Mouse (Mus musculus): ENCODE measurements around the gene Nmur2.

Nmur2 gene

DNA sequence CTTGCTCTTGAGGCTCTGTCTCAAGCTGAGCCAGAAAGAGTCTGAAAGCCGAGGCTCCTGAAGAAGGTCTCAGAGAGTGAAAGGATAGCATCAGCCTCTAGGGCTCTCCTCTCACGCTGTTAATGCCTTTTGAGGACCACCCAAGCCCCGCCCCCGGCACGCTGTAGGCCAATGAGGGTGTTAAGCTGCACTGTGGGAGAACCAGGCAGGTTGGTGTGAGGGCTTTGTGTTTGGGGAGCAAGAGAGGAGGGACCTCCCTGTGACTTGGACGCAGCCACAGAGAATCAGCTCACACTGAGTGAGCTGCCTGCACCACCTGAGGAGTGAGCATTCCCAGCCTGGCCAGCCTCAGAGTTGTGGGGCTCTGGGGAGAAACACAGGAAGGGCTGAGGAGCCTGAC, at the start of gene Nmur2:
Gene Nmur2 (minus strand): TSS at position 94 of the 400 bp plus-strand sequence.
- DNase-seq (ENCODE audit: low spot score in 2 of 2): no peak

DNA sequence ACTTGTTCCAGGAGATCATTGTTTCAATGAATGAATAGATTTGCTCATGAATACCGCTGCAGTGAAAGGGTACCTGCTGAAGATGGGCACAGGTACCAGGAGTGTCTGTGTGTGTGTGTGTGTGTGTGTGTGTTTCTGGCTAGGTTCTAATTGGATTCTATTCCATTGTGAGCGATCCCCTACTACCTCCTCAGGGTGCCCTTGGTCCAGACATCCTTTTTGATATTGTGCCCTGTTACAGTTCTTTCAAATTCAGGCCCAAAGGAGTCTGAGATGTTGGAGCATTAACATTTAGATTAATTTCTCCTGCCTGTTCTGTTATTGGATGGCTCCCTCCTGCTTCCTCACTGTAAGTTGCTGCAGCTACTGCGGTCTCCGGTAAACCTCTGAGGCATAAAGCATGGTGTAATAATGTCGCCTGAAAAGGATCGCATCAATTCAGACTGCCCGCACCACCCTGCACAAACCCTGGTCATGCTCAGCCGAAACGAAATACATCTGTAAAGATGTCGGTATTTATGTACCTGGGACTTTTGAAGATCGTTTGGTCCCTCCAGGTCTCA, 48.4 kb upstream of the Nmur2 start:
- no peak for DNase-seq (ENCODE audit: low spot score in 2 of 2)

DNA sequence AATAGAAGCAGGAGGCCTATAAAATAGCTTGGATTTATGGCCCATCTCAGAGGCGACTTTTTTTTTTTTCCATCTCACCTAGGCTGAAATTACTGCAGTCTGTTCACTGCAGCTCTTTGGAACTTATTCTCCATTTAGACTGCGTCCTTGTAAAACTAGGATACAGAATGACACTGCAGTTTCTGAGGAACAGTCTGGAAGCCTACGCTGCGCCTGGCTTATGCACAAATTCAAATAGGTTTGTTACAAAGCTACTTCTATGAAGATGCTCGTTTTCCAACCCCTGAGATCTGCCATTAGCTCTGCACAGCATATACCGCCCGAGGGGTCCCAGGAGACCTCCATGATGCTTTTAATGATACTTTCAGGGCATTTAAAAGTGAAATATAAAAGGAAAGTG, 31.3 kb upstream of the Nmur2 start:
- peak; percentile 13 to 22 for DNase-seq (ENCODE audit: low spot score in 2 of 2)

DNA sequence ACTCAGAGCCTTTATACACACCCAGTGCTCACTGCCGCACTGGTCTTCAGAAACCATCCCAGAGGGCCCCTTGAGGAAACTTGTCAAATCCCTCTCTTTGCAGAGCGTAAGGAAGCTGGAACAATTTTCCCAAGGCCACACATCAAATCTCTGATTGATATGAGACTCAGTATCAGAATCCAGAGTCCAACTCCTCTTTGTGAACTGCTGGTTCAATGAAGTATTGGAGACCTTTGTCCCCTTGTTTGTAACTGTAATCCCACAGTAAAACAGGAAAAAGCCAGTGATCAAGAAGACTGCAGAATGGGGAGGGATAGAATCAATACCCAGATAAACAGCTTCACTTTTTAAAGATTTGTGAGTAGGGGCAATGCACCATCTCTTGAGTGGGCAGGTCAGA, 28.8 kb upstream of the Nmur2 start:
- DNase-seq (ENCODE audit: low spot score in 2 of 2): no peak

DNA sequence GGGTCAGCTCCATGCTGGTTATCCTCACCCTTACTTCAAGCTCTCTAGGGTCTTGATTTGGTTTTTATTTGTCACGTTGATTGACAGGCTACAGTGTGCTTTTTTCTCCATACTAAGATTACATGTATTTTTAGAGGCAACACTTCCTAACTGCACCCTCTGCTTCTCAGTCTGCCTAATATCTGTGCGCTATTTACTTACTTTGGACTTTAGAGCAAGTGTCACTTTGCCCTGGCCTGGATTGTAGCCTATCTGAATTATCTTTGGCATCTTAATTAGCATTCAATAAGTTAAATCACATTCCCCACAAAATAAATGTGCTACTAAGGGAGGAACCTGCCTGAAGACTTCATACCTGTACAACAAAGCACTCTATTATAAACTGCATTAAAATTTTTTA, 24.3 kb upstream of the Nmur2 start:
- no peak for DNase-seq (ENCODE audit: low spot score in 2 of 2)

DNA sequence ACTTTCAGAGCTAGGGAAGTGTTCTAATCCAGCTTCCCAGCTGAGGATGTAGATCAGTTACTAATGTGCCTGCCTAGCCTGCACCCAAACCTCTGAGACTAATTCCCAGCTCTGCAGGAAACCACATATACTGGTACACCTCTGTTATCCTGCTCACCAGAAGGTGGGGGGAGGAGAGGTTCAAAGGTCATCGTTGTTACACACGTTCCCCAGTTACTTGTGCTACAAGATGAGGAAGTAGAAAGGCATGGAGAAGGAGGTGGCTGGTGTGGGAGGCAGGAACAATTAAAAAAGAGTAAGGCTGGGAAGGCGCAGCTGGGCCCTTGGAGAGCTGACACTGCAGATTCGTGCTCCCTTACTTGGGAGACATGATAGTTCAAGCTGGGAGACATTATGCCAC, 23.8 kb upstream of the Nmur2 start:
- no peak for DNase-seq (ENCODE audit: low spot score in 2 of 2)

DNA sequence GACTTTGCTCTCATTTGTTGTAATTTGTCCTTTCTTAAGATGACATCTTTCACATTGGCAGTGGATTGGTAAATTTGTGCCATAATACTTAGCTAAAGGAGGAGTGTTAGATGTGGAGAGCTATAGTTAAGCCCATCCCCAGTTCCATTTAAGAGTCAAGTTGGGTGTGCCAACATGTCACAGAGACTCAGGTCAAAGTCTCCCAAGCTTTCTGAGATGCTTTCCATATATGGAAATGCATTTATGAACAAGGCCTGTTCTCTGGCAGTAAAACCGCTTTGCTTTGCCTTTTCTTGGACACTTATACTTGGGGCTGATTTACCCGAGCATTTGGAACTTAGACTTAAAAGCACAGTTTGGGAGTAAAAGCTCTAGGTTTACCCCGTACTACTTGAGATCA, 18.4 kb upstream of the Nmur2 start:
- no peak for DNase-seq (ENCODE audit: low spot score in 2 of 2)

DNA sequence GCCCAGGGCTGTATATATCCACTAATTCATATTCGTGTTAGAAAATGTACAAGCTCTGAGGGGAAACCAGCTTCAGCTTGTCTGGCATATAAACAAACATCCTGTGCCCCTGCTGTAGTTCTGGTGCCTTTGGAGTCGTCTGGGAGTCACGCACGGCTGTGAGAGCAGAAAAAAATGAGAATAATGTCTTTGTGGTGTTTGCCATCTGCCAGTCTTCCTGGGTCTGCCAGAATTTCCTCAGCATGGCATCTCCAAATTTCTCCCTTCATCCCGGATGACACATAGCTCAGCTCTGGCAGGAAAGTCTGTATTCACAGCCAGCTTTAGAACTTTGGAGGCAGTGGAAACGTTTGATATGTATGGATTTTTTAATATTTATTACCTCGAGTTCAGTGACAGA, 13.6 kb upstream of the Nmur2 start:
- DNase-seq (ENCODE audit: low spot score in 2 of 2): no peak

DNA sequence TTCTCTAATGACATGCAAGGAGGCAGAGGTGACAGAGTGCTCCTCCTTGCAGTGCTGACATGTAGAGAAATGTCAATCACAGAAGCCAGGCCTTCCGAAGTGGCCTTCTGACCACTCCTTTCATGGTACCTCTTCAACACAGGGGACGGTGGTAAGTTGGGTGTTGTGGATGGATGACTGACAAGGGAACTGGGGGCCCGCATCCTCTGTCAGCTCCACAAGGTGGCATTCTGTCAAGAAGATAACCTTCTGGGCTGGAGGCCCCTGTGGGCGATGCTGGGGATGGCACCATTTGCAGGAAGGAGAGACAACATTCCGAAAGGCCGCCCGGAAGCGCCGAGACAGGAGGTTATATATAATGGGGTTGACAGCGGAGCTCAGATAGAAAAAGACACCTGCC, 14.0 kb downstream of the Nmur2 start:
- no peak for DNase-seq (ENCODE audit: low spot score in 2 of 2)

DNA sequence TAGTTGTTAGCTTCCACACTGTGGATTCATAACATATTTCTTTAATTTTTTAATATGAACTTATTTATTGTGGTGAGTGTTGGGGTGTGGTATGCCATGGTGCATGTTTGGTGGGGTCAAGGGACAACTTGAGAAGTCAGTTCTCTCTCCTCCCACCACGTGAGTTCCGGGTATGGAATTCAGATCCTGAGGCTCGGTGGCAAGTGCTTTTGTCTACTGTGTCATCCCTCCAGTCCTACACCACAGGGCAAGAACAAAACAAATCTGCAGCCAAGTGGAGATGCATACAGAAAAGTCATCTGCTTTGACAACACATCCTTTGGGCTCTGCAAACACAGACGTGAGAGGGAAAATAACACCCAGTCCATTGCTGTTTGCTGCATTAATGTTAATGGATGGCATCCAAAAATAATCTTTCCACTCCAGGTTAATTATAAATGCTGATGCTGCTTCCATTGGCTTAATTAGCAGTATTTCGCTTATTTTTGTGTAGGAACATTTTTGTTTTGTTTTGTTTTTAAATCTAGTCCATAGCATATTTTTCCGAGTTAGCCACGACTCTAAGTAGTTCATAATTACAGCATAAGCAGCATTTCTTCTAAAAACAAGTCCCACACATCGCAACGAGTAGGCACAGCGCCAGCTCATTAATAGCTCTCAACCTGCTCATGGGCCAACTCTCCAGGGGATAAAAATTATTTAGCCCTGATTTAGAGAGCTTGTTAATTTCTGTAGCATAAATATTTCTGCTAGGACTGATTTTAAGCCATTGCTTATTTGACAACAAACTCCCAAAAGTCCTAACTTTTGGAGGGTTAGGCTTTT, 14.9 kb downstream of the Nmur2 start:
- no peak for DNase-seq (ENCODE audit: low spot score in 2 of 2)

DNA sequence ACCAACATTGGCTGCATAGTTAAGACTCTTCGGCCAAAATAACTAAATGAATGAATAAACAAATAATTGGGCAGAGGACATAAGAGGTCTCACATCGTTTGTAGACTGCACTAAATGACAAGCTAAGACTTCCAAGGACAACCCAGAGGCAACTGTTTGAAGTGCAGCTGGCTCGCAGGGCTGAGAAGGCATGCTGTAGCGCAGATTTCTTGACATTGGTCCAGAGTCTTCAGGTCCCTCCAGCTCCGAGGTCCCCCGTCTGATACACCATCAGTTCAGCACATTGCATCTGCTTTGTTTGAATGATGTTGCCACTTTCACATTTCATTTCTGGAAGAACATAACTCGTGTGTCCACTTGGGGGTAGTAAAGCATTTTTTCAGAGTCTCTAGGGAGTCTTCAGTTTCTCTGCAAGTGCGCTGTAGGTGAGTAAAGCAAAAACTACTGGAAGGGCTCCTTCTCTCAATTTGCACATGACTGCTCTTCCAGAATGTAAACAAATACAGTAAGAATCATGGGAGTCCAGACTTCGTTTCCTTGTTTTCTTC, 27.2 kb downstream of the Nmur2 start:
- no peak for DNase-seq (ENCODE audit: low spot score in 2 of 2)

DNA sequence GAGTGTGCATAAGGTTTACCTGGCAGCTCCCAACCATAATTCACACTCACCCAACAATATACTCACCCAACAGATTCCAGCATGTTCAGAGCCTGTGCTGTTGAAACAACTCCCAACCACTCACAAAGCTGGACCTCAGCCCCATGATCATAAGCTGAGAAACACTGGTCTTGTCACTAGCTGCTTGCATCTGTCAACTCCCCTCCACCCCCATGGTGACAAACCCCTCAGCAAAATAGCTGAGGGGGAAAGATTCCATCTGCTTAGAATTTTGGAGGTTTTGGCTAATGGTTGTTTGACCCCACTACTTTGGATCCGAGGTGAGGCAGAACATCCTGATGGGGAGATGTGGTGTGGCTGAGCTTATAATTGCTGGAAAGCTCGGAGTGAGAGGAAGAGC, 28.4 kb downstream of the Nmur2 start:
- no peak for DNase-seq (ENCODE audit: low spot score in 2 of 2)

DNA sequence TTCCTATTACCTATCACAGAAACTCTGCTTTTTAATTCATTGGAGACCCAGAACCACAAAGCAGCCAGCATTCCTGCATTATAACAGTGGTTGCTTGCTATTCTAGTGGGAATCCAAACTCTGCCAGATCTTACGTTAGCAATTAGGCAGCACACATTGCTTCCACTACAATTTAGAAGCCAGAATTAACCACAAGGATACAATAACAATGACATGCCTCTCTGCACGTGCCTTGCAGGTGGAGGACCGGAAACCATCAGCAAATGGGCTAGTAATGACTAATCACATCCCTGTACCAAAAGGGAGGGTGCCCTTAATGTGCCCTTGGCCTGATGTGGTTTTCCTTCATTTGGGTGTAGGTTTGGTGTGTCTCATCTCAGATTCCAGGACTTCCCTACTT, 32.5 kb downstream of the Nmur2 start:
- DNase-seq (ENCODE audit: low spot score in 2 of 2): no peak

DNA sequence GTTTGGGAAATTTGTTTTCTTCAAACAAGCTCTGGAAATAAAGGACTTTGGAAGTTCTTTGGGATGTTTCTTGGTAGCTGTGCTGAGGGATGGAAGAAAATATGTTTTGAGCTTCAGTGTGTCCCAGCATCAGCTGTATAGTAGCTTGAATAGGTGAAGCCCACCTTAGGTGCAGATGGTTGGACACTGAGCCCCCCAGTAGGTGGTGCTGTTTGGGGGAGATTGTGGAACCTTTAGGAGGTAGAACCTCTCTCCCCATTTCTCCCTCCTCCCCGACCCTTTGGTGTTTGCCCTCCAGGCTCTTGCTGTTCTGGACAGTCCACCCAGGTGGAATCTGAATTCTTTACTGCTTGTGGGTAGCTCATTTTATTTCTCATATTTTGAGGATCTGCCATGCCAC, 48.0 kb downstream of the Nmur2 start:
- DNase-seq (ENCODE audit: low spot score in 2 of 2): no peak

DNA sequence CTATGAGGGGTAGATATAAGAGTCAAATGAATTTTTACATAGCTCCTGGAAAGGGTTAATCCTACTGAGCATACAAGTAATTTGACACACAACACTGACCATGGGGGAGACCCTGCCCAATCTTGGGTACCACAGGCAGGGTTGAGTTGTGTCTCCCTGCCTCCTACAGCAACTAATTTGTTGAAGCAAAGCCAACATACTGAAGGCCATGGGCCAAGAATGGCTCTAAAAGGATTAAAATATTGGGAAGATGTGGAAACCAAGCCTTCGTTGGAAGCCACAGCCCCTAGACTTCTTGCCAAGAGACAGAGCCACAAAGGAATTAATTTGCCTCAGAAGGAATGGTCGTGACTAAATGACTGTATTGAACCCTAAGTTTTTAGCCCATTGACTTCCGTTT, 48.7 kb downstream of the Nmur2 start:
- DNase-seq (ENCODE audit: low spot score in 2 of 2): no peak

DNA sequence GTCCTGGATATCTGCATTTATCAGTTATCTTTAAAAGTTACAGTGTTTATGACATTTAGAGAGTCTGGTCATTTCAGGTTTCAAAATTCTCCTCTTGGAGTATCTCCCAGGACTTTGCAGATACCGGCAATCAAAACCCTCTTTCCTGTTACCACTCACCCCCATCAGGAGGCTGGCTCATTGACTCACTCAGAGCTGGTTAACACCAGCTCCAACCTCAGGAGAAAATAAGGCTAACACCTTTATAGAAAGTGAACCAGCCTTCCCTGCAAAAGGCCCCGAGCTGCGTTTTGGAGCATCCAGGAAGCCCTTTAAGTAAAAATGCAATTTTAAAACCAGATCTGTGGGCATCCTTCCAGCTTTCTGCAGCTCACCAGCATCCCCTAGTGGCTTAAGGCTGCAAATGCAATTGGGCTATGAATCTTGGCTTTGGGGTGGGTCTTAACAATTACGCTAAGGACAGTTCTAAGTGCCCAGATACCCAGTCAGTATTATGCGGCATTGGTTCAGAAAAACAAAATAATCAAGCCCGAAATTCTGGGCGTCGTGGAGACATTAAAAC, 49.2 kb downstream of the Nmur2 start:
- DNase-seq (ENCODE audit: low spot score in 2 of 2): peak in 1 of 2 experiments; percentile 45

DNA sequence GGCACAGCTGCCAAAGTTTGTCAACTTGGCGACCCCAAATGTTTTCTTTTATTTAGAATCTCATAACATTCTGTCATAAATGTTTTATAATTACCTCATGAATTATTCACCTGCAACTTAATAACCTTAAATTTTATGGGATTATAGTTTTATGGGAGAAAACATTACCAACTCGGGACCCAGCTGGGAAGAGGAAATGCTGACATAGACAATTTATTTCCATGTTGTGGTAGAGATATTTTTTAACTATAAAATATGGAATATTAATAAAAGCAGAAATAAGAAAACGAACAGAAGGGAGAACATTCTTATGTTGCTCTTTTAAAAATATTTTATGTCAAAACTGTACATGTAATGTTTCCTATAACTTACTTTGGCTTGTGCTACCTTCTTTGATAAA, 56.2 kb downstream of the Nmur2 start:
- no peak for DNase-seq (ENCODE audit: low spot score in 2 of 2)

DNA sequence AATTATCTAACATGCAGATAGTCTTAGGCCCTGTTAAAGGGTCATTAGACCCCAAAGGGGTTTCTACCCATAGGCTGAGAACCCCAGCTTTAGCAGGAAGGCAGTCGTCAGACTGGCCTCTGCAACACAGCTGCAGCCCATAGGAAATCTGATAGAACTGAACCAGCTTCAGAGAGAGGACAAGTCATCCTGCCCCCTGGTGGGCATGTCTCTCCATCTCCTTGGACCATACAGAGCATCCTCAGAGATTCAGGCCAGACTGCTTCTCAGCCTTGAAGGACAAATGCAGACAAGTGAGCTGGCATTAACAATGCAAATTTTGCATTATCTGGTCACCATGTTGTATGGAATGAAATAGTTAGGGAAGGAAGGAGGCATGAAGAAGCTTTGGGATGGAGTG, 59.2 kb downstream of the Nmur2 start:
- DNase-seq (ENCODE audit: low spot score in 2 of 2): no peak

DNA sequence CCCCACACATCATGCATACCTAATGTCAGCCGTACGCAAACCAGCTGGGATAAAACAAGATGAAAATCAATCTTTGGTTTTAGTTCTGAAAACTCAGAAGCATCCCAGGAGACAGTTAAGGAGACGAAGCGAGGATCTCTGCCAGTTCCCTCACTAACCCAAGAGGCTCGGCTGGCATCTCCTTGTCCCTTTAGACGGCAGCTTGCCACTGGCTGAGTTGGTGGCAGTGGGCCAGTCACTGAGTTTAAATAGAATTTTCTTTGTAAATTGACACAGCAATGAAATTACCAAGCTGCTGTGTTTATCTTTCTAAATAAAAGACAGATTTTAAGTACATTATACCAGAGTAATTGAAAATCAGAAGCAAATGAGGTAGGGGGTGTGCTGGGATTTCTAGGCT, 62.7 kb downstream of the Nmur2 start:
- no peak for DNase-seq (ENCODE audit: low spot score in 2 of 2)

Data from frontal cortex, postnatal 14 days (tissue).